Mouse (Mus musculus) neural tube, embryonic 11.5 days (tissue): ENCODE results near the gene Cacybp. TPM values are rescaled to one million over a fixed set of nuclear protein-coding genes. Genes with fewer than 3 reads are reported as not detected.

Experiments used
- ATAC-seq: fragments of 200-750 bp; cut with Nextera tagmentation; 2 replicates; pipeline ENCODE4 v1.8.0; 2017; ENCODE audit warnings: moderate number of reproducible peaks, mild to moderate bottlenecking, moderate TSS enrichment, moderate library complexity; ENCODE audit not compliant: insufficient read depth, low FRiP score, low TSS enrichment
- DNase-seq: peaks from one replicate; pipeline ENCODE4 v3.0.0-alpha.2; 2015; ENCODE audit warnings: low spot score
- H3K27ac ChIP-seq: fragments of 300-500 bp; sonication (generic); 2 replicates; pipeline ENCODE4 v1.5.1; 2014; ENCODE audit warnings: low read depth, mild to moderate bottlenecking, low read length
- H3K27me3 ChIP-seq: fragments of 300-500 bp; sonication (generic); 2 replicates; pipeline ENCODE4 v1.6.1; 2014; ENCODE audit warnings: mild to moderate bottlenecking, low read length, mixed read lengths; ENCODE audit not compliant: control insufficient read depth, insufficient read depth
- H3K36me3 ChIP-seq: fragments of 300-500 bp; sonication (generic); 2 replicates; pipeline ENCODE4 v1.6.1; 2014; ENCODE audit warnings: mild to moderate bottlenecking, low read length, moderate library complexity, mixed read lengths; ENCODE audit not compliant: control insufficient read depth, insufficient read depth
- H3K4me1 ChIP-seq: fragments of 300-500 bp; sonication (generic); 2 replicates; pipeline ENCODE4 v1.6.1; 2014; ENCODE audit warnings: low read length, mixed read lengths; ENCODE audit not compliant: control insufficient read depth, insufficient read depth
- H3K4me2 ChIP-seq: fragments of 300-500 bp; sonication (generic); 2 replicates; pipeline ENCODE4 v1.6.1; 2014; ENCODE audit warnings: low read depth, mild to moderate bottlenecking, moderate library complexity
- H3K4me3 ChIP-seq: fragments of 300-500 bp; sonication (generic); 2 replicates; pipeline ENCODE4 v1.5.1; 2014; ENCODE audit warnings: low read depth, low read length
- H3K9ac ChIP-seq: fragments of 300-500 bp; sonication (generic); 2 replicates; pipeline ENCODE4 v1.6.1; 2014; ENCODE audit warnings: mild to moderate bottlenecking, low read length
- H3K9me3 ChIP-seq: fragments of 300-500 bp; sonication (generic); 2 replicates; pipeline ENCODE4 v1.6.1; 2016; ENCODE audit warnings: low read length; ENCODE audit not compliant: control insufficient read depth
- whole genome bisulfite sequencing: fragments of 180-500 bp; shearing (Covaris S2); extraction: QIAGEN DNeasy Blood & Tissue Kit; methylation state at CpG from one replicate; pipeline ENCODE4 v1.1.7; 2014; 5-methylcytosine and 5-hydroxymethylcytosine counted together
- polyA plus RNA-seq: library from polyadenylated mRNA; unstranded; fragments of >200 nt; fragmentation: Nextera tagmentation; extraction: Ambion mirVana; gene quantifications from 2 replicates; pipeline ENCODE4 v1.2.1, GENCODE M21; 2014

Cacybp gene
- polyA plus RNA-seq, 1 experiment from 2014 or later: 295 TPM

GRCm38 (mm10) chr1:160158190-160158589, 54.5 kb downstream of the Cacybp start:
- H3K27ac ChIP-seq: no peak overlapping the region
- 95% methylated on average over 2 of the region's 2 CpGs for WGBS
- no peak overlapping the region for H3K9ac ChIP-seq
- H3K36me3 ChIP-seq: no peaks in the 10 kb centered on the region
- H3K4me1 ChIP-seq: no peaks in the 10 kb centered on the region
- no peak overlapping the region for H3K4me3 ChIP-seq
- no peaks in the 10 kb centered on the region for H3K9me3 ChIP-seq
- no peak overlapping the region for H3K4me2 ChIP-seq
- DNase-seq (no peak), ATAC-seq (no peak)
- no peaks in the 10 kb centered on the region for H3K27me3 ChIP-seq

- H3K9me3 ChIP-seq: no peaks in the 10 kb centered on the region
- H3K4me2 ChIP-seq: no peak within 1 kb of the TSS
- H3K27ac ChIP-seq: no peak within 1 kb of the TSS
- 81% methylated on average over 8 of the region's 8 CpGs for WGBS
- DNase-seq: no peak
- no peak within 1 kb of the TSS for H3K4me3 ChIP-seq
- no peaks in the 10 kb centered on the region for H3K4me1 ChIP-seq
- no peaks in the 10 kb centered on the region for H3K27me3 ChIP-seq
- ATAC-seq: no peak
- H3K9ac ChIP-seq: no peak within 1 kb of the TSS
- H3K36me3 ChIP-seq: no peaks in the 10 kb centered on the region
Measured at GRCm38 (mm10) chr1:160153480-160153879, 59.2 kb downstream of the Cacybp start, which contains the start of gene Tnn. Tnn (minus strand) TSS chr1:160153580.

Other genes with a start within 250 kb of the Cacybp start
- 2.2 and 2.9 TPM in 2 replicates for gene 4930523C07Rik, start 168.5 kb downstream of the Cacybp start, polyA plus RNA-seq
- gene Tnn, start 59.3 kb downstream of the Cacybp start, polyA plus RNA-seq: 0.04 and 0.08 TPM in 2 replicates
- gene Mrps14, start 17.7 kb downstream of the Cacybp start, polyA plus RNA-seq: 193 and 213 TPM in 2 replicates